Mouse (Mus musculus): ENCODE measurements at regions not wholly inside any gene's neighbourhood (a gene's known extent, or its start where the extent isn't known, plus 50 kb on each side); places are given as distances from the start of the nearest gene placed in this dataset.
"Not testable (repeated sequence)": the region's sequence is repeated elsewhere in the genome, so short reads cannot be mapped to it uniquely, and the experiment has no call there.

DNA sequence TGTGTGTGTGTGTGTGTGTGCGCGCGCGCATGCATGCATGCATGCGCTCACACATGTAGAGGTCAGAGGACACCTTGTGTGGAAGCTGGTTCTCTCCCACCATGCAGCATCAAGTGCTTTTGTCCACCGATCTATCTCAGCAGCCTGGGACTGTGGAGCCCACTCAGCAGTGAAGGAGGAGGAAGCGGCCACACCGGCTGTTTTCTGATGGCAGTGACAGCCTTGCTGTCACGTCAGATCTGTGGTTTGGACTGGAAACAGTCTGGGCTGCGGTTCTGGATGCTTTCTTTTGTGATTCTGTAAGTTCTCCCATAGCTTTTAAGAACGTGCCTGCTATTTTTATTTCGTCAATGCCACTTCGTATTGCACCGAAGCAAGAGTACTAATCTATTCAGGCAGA lies 84.0 kb upstream of the Arl4c start:
- no peaks in the 10 kb centered on the region for H3K36me3 ChIP-seq
- no peak overlapping the region for H3K27ac ChIP-seq (replicated peaks)
- no peak overlapping the region for H3K4me3 ChIP-seq (replicated peaks)
- no peak for ATAC-seq (ENCODE audit: insufficient number of reproducible peaks, low FRiP score, low TSS enrichment, low read depth)
- 85% methylated on average over 14 of the region's 14 CpGs for WGBS
- H3K4me1 ChIP-seq: no peaks in the 10 kb centered on the region
- H3K27me3 ChIP-seq: no peaks in the 10 kb centered on the region
- no peak overlapping the region for H3K4me2 ChIP-seq (replicated peaks)
- H3K9ac ChIP-seq: no peak overlapping the region
- H3K9me3 ChIP-seq (replicated peaks): no peaks in the 10 kb centered on the region

DNA sequence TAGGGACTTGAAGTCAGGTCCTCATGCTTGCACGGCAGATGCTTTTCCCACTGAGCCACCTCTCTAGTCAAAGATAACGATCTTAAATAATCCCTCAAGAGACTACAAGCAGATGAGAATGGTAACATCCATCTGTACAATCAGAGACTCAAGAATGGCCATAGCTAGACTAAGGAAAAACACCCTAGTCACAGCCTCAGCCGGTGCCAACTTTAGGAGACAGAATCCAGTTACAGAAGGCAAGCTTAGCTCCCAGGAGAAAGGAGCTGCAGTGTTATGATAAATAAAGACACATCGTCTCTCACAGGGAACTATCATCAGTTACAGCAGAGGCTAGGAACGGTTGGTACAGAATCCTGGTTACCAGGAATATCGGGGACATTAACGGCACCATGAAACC lies 88.7 kb upstream of the Arl4c start:
- Histone ChIP-seq H3K27ac (replicated peaks) (no peak overlapping the region), H3K9me3 (replicated peaks) (no peaks in the 10 kb centered on the region), H3K36me3 (no peaks in the 10 kb centered on the region), H3K27me3 (no peaks in the 10 kb centered on the region), H3K9ac (no peak overlapping the region), H3K4me3 (replicated peaks) (no peak overlapping the region), H3K4me1 (no peaks in the 10 kb centered on the region), H3K4me2 (replicated peaks) (no peak overlapping the region)
- no peak for ATAC-seq (ENCODE audit: insufficient number of reproducible peaks, low FRiP score, low TSS enrichment, low read depth)
- WGBS: 70% methylated on average over 7 of the region's 7 CpGs

DNA sequence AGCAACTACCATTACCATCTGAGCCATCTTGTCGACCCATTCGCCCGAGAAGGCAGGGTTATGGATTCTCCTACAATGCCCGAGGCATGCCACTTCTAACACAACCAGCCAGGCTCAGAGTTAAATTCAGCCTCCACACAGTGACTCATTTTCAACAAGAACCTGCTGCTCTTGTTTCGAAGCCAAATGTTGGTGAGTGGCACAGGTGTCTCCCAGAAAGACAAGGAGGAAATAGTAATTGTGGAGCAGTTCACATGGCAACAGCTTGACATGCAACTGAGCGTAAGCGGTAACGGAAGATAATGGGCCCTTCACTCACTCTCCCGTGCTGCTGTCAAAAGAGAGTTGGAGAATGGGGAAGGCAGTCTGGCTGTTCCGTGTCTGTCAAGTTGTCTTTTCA lies 92.9 kb upstream of the Arl4c start:
- Histone ChIP-seq H3K27me3 (no peaks in the 10 kb centered on the region), H3K4me1 (0 out of 2 replicates have a peak, but pooled peaks cover 3% of the 10 kb centered on the region), H3K4me3 (replicated peaks) (no peak overlapping the region), H3K9ac (no peak overlapping the region), H3K27ac (replicated peaks) (no peak overlapping the region), H3K36me3 (no peaks in the 10 kb centered on the region), H3K4me2 (replicated peaks) (no peak overlapping the region), H3K9me3 (replicated peaks) (no peaks in the 10 kb centered on the region)
- no peak for ATAC-seq (ENCODE audit: insufficient number of reproducible peaks, low FRiP score, low TSS enrichment, low read depth)
- WGBS: 66% methylated on average over 10 of the region's 10 CpGs

DNA sequence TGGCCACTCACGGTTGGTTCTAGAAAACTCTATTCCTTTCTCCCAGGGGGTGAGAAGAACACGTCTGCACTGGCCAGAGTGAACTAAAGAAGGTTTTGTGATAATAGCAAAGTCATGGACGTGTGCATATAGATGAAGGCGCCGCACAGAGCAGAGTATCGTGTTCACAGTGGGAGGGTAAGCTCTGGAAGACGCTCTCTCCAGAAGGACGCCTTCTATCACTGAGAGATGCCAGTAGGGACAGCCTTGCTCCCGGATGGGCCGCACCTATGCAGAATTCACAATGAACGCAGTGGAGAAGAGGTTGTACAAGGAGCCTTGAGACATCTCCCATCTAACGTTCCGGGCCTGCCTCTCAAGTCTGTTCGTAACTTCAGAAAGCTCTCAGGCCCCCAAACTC lies 96.5 kb upstream of the Arl4c start:
- Histone ChIP-seq H3K9ac (no peak overlapping the region), H3K27me3 (no peaks in the 10 kb centered on the region), H3K36me3 (no peaks in the 10 kb centered on the region), H3K4me1 (peaks cover 11% of the 10 kb centered on the region), H3K27ac (replicated peaks) (no peak overlapping the region), H3K4me2 (replicated peaks) (no peak overlapping the region), H3K9me3 (replicated peaks) (no peaks in the 10 kb centered on the region), H3K4me3 (replicated peaks) (no peak overlapping the region)
- 61% methylated on average over 14 of the region's 14 CpGs for WGBS
- ATAC-seq (ENCODE audit: insufficient number of reproducible peaks, low FRiP score, low TSS enrichment, low read depth): no peak

DNA sequence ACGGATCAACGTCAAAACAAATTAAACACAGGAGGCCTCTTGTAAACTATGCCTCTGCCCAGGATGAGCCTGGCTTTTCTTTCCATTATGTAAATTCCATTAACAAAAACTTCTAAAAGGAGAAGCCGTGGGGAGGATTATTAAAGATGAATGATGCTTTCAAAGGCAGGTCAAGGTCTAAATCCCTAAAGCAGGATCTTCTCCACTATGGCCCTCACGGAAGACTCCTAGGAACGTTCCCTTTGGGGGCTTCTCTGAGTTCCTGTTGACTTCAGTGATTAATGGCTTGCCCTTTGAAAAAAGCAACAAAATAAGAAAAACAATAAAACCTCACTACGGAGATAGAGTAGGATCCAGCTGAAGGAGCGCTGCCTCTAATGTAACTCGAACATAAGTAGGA lies 96.9 kb upstream of the Arl4c start:
- Histone ChIP-seq H3K9me3 (replicated peaks) (no peaks in the 10 kb centered on the region), H3K4me1 (peaks cover 11% of the 10 kb centered on the region), H3K27me3 (no peaks in the 10 kb centered on the region), H3K36me3 (no peaks in the 10 kb centered on the region), H3K27ac (replicated peaks) (no peak overlapping the region), H3K4me3 (replicated peaks) (no peak overlapping the region), H3K4me2 (replicated peaks) (no peak overlapping the region), H3K9ac (no peak overlapping the region)
- WGBS: 45% methylated on average over 8 of the region's 8 CpGs
- no peak for ATAC-seq (ENCODE audit: insufficient number of reproducible peaks, low FRiP score, low TSS enrichment, low read depth)

DNA sequence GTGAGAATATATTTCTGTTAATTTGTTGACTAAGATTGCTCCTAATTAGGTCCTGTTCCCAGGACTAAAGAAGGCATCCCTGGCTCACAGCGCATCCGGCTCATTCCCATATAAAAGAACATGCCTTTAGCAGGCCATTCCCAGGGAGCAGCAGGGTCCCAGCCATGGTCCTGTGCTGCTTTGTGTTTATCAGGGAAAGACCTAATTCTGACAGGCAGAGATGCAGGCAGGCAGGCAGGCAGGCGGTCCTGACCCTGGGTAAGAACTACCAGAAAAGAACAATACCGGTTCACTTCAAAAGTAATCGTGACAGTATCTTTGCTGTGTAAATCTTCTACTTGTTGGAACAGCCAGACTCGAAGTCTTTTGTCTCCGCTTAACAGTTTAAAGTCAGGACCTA lies 97.3 kb upstream of the Arl4c start:
- H3K36me3 ChIP-seq: no peaks in the 10 kb centered on the region
- H3K4me2 ChIP-seq (replicated peaks): no peak overlapping the region
- H3K9ac ChIP-seq: no peak overlapping the region
- WGBS: 57% methylated on average over 7 of the region's 7 CpGs
- no peaks in the 10 kb centered on the region for H3K27me3 ChIP-seq
- H3K4me3 ChIP-seq (replicated peaks): no peak overlapping the region
- peaks cover 11% of the 10 kb centered on the region for H3K4me1 ChIP-seq
- no peak for ATAC-seq (ENCODE audit: insufficient number of reproducible peaks, low FRiP score, low TSS enrichment, low read depth)
- no peak overlapping the region for H3K27ac ChIP-seq (replicated peaks)
- H3K9me3 ChIP-seq (replicated peaks): no peaks in the 10 kb centered on the region

DNA sequence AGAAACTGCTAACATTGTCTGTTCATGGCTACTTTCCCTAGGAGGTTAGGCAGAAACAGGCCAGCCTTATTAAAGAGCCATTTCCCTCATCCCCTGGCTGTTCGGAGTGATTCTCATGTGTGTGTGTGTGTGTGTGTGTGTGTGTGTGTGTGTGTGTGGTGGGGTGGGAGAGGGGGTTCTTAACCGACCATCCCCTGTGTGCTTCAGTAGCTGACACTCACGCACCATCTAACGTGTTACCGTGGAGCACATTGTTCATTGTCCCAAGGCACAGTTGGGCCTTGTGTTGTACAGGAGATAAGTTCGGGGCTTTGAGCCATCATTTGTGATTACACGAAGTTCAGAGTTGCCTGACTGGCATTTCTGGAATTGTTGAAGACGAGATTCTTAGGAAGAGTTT lies 97.8 kb upstream of the Arl4c start:
- Histone ChIP-seq H3K4me1 (peaks cover 11% of the 10 kb centered on the region), H3K4me3 (replicated peaks) (no peak overlapping the region), H3K27ac (replicated peaks) (no peak overlapping the region), H3K36me3 (no peaks in the 10 kb centered on the region), H3K27me3 (no peaks in the 10 kb centered on the region), H3K9ac (no peak overlapping the region), H3K4me2 (replicated peaks) (no peak overlapping the region), H3K9me3 (replicated peaks) (no peaks in the 10 kb centered on the region)
- WGBS: 45% methylated on average over 8 of the region's 8 CpGs
- ATAC-seq (ENCODE audit: insufficient number of reproducible peaks, low FRiP score, low TSS enrichment, low read depth): no peak

DNA sequence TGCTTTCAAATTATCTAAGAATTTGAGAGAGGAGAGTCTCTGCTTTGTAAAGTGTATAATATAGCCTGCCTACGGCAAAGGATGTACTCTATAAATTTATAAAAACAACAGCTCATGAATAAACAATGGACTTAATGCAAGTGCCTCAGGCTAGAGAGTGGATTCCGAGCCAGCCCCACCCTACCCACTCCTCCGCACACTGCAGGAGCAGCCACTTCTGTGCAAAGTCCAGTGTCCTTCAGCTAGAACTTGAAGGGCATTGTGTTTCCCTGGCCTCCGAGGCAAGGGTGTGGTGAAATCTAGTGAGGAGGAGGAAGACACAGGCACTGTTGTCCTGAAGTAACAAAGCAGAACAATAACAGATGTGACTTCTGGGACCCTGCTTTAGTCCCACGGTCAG lies 98.4 kb upstream of the Arl4c start:
- no peaks in the 10 kb centered on the region for H3K36me3 ChIP-seq
- 19% methylated on average over 5 of the region's 5 CpGs for WGBS

DNA sequence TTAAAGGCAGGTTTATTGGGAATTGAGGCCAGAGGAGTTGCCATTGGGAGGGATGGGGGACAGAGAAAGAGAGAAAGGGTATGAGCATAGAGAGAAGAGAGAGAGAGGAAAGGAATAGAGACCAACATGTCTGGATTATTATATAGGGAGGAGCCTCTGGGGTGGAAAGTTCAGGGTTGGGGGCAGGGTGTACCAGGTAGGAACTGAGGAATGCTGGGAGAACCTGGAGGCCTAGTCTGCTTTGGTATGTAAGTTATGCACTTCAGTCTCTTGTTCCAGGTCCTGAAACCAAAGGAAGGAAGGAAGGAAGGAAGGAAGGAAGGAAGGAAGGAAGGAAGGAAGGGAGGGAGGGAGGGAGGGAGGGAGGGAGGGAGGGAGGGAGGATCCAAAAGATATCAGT lies 99.1 kb upstream of the Arl4c start:
- not testable (repeated sequence) for ATAC-seq (ENCODE audit: insufficient number of reproducible peaks, low FRiP score, low TSS enrichment, low read depth); H3K9ac ChIP-seq; H3K36me3 ChIP-seq; H3K9me3 ChIP-seq (replicated peaks); H3K4me2 ChIP-seq (replicated peaks); H3K27ac ChIP-seq (replicated peaks); H3K4me3 ChIP-seq (replicated peaks); H3K27me3 ChIP-seq
- H3K4me1 ChIP-seq: peaks cover 11% of the 10 kb centered on the region

More for the DNA sequence above, 98.4 kb upstream of the Arl4c start:
- Histone ChIP-seq H3K9ac (no peak overlapping the region), H3K4me2 (replicated peaks) (no peak overlapping the region), H3K4me3 (replicated peaks) (no peak overlapping the region), H3K9me3 (replicated peaks) (no peaks in the 10 kb centered on the region), H3K4me1 (peaks cover 11% of the 10 kb centered on the region), H3K27ac (replicated peaks) (0 out of 2 replicates have a peak overlapping the region, but pooled peaks have one; percentile 7), H3K27me3 (no peaks in the 10 kb centered on the region)
- ATAC-seq (ENCODE audit: insufficient number of reproducible peaks, low FRiP score, low TSS enrichment, low read depth): no peak

DNA sequence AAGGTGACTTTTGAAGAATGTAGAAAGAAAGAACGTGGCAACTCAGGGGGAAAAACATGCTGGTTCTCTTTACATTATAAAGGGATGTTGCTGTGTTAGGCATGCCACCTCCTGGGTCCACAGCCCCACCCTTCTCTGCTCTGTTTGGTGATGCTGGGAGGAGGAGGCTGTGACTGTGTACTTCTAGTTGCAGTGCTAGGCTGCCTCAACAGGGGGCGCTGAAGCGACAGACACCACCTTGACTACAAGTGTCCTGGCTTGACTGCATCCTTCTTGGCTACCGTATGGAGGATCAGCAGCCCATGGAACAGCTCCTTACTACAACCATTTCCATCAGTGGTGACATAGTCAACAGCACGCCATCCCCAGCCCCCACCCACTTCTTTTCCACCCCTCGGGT lies 104.9 kb upstream of the Arl4c start:
- no peak overlapping the region for H3K4me3 ChIP-seq (replicated peaks)
- no peaks in the 10 kb centered on the region for H3K9me3 ChIP-seq (replicated peaks)
- no peaks in the 10 kb centered on the region for H3K36me3 ChIP-seq
- WGBS: 56% methylated on average over 6 of the region's 6 CpGs
- H3K4me1 ChIP-seq: no peaks in the 10 kb centered on the region
- no peaks in the 10 kb centered on the region for H3K27me3 ChIP-seq
- H3K9ac ChIP-seq: no peak overlapping the region
- ATAC-seq (ENCODE audit: insufficient number of reproducible peaks, low FRiP score, low TSS enrichment, low read depth): no peak
- H3K27ac ChIP-seq (replicated peaks): no peak overlapping the region
- no peak overlapping the region for H3K4me2 ChIP-seq (replicated peaks)

DNA sequence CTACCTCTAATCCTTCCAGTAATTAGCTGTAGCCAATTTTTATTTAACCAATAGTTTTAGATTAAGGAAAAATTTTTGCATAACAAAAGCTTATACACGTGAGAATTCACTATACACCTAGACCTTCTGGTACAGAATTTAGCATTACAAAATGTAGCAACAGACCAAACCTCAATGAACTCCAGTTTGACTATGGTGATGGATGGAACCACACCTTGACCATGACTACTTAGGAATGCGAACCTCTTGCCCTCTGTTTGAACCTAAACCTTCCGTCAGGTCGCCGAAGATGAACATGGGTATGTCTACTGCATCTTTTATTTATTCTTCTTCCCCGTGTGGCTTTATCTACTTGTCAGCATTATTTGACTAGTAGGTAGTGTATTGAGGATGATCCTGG lies 105.9 kb upstream of the Arl4c start:
- Histone ChIP-seq H3K4me1 (no peaks in the 10 kb centered on the region), H3K9me3 (replicated peaks) (no peaks in the 10 kb centered on the region), H3K27ac (replicated peaks) (no peak overlapping the region), H3K4me2 (replicated peaks) (no peak overlapping the region), H3K4me3 (replicated peaks) (no peak overlapping the region), H3K36me3 (no peaks in the 10 kb centered on the region), H3K27me3 (no peaks in the 10 kb centered on the region), H3K9ac (no peak overlapping the region)
- no peak for ATAC-seq (ENCODE audit: insufficient number of reproducible peaks, low FRiP score, low TSS enrichment, low read depth)
- WGBS: 90% methylated on average over 6 of the region's 6 CpGs

DNA sequence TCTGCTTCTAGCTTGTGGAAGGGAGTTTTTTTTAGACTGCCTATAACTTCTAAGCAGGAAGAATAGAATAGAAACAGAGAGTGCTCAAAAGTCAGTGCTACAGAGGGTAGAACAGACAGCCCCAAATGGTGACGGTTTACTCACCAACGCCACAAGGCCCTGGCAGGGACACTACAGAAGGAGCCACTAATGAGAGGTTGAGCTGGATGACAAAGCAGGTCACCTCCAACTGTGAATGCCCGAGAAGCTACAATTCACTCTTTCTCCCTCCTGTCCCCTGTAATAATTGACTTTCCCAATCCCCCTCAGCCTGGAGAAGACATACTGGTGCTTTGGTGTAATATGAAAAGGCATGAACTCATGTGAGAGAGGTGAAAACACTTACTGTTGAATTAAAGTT lies 106.5 kb upstream of the Arl4c start:
- no peaks in the 10 kb centered on the region for H3K36me3 ChIP-seq
- H3K4me2 ChIP-seq (replicated peaks): no peak overlapping the region
- no peaks in the 10 kb centered on the region for H3K4me1 ChIP-seq
- 65% methylated on average over 3 of the region's 3 CpGs for WGBS
- no peaks in the 10 kb centered on the region for H3K27me3 ChIP-seq
- no peak overlapping the region for H3K27ac ChIP-seq (replicated peaks)
- ATAC-seq (ENCODE audit: insufficient number of reproducible peaks, low FRiP score, low TSS enrichment, low read depth): no peak
- no peak overlapping the region for H3K4me3 ChIP-seq (replicated peaks)
- no peak overlapping the region for H3K9ac ChIP-seq
- no peaks in the 10 kb centered on the region for H3K9me3 ChIP-seq (replicated peaks)
